Comparison of ENCODE assay signal across 15 mouse cellular contexts in genomic region chr12:72489995-72490394, GRCm38 (mm10). TPM values are rescaled to one million over a fixed set of nuclear protein-coding genes. Genes with fewer than 3 reads are reported as not detected.
DNase-seq lines count a peak whose midpoint lies in the region; ATAC-seq and TF ChIP-seq lines count a peak whose summit lies in the region.
"Had no signal": no experiment of that assay in that cellular context is flagged by ENCODE, and none has a peak within 500 bp of the region (broad histone marks: within the 10 kb centered on the region; RNA-seq: fewer than 3 reads in every experiment).

No protein-coding gene starts in this region.

- no peaks in the 10 kb centered on the region for H3K4me1 ChIP-seq in kidney, embryonic 15.5 days
- H3K4me1 ChIP-seq in cerebellum, adult 2 months (ENCODE audit: control insufficient read depth, insufficient read depth, low read length): no peaks in the 10 kb centered on the region
- H3K4me1 ChIP-seq: embryonic facial prominence, embryonic 12.5 days; hindbrain, embryonic 12.5 days; midbrain, embryonic 10.5 days; neural tube, embryonic 12.5 days had no signal

- no peak overlapping the region for H3K4me3 ChIP-seq in kidney, embryonic 15.5 days (replicated peaks)
- no peak overlapping the region for H3K4me3 ChIP-seq in cerebellum, adult 2 months (replicated peaks; ENCODE audit: insufficient read depth, low read depth, low read length)
- H3K4me3 ChIP-seq: embryonic facial prominence, embryonic 12.5 days; hindbrain, embryonic 12.5 days; midbrain, embryonic 10.5 days; neural tube, embryonic 12.5 days had no signal

- no peaks in the 10 kb centered on the region for H3K36me3 ChIP-seq in kidney, embryonic 15.5 days
- H3K36me3 ChIP-seq: embryonic facial prominence, embryonic 12.5 days; hindbrain, embryonic 12.5 days; midbrain, embryonic 10.5 days; neural tube, embryonic 12.5 days had no signal

- peak; percentile 74 for DNase-seq in adrenal gland, adult 8-10 months
- no peak for DNase-seq in adrenal gland, postnatal 4 days (ENCODE audit: low spot score in 2 of 2)
- DNase-seq in kidney, postnatal 14 days: peak; percentile 10
- peak; percentile 72 for DNase-seq in fat pad, adult 2 months (ENCODE audit: extremely low read depth, low read depth, low spot score)
- DNase-seq in urinary bladder, postnatal 10 days (ENCODE audit: low spot score): no peak
- no peak for DNase-seq in cerebellum, adult 2 months
- DNase-seq: kidney, postnatal 4 days; right cerebral cortex, postnatal 14 days had no signal

- no peaks in the 10 kb centered on the region for H3K27me3 ChIP-seq in kidney, embryonic 15.5 days
- H3K27me3 ChIP-seq in cerebellum, adult 2 months (ENCODE audit: control insufficient read depth, insufficient read depth, low read length): no peaks in the 10 kb centered on the region
- H3K27me3 ChIP-seq: embryonic facial prominence, embryonic 12.5 days; hindbrain, embryonic 12.5 days; neural tube, embryonic 12.5 days had no signal

- no peaks in the 10 kb centered on the region for H3K9me3 ChIP-seq in kidney, embryonic 15.5 days (replicated peaks)
- H3K9me3 ChIP-seq: embryonic facial prominence, embryonic 12.5 days; hindbrain, embryonic 12.5 days; midbrain, embryonic 10.5 days; neural tube, embryonic 12.5 days had no signal

- H3K4me2 ChIP-seq in kidney, embryonic 15.5 days: no peak overlapping the region
- H3K4me2 ChIP-seq: embryonic facial prominence, embryonic 12.5 days; hindbrain, embryonic 12.5 days; neural tube, embryonic 12.5 days had no signal

- H3K27ac ChIP-seq in kidney, embryonic 15.5 days: no peak overlapping the region
- no peak overlapping the region for H3K27ac ChIP-seq in cerebellum, adult 2 months (ENCODE audit: insufficient read depth, low read length)
- H3K27ac ChIP-seq: embryonic facial prominence, embryonic 12.5 days; hindbrain, embryonic 12.5 days; midbrain, embryonic 10.5 days; neural tube, embryonic 12.5 days; stomach, postnatal 0 days had no signal

- TF ChIP-seq POLR2A in cerebellum, adult 2 months (IDR thresholded peaks at IDR 0.05; ENCODE audit: borderline replicate concordance, insufficient read depth, low read length): no peak

- no peak for TF ChIP-seq CTCF in cerebellum, adult 2 months (IDR thresholded peaks at IDR 0.05; ENCODE audit: borderline replicate concordance, insufficient read depth, low read depth, low read length)

- no peak for ATAC-seq in kidney, embryonic 15.5 days (replicated peaks; ENCODE audit: low FRiP score)
- peak; percentile 83 for ATAC-seq in megakaryocyte, adult 5-6 weeks (ENCODE audit: poor library complexity, severe bottlenecking)

- no peak overlapping the region for H3K9ac ChIP-seq in kidney, embryonic 15.5 days
- H3K9ac ChIP-seq: embryonic facial prominence, embryonic 12.5 days; hindbrain, embryonic 12.5 days; neural tube, embryonic 12.5 days had no signal

- WGBS in kidney, embryonic 15.5 days: 82% methylated on average over 3 of the region's 3 CpGs
- WGBS in cerebellum, adult 2 months: 91% methylated on average over 3 of the region's 3 CpGs

RNA-seq across cellular contexts. Expression of gene Pcnx4, which starts 46.2 kb away (rescaled TPM):
- total RNA-seq in adrenal gland, adult 8-10 months (2022): 10 to 100 TPM in 2 of 4 experiments, 1 to 10 TPM in 2; 8.7 to 12.7 (median 10.7) TPM
- 1 to 10 TPM; 8.5 to 8.9 TPM for total RNA-seq in adrenal gland, postnatal 4 days (2021)
- polyA plus RNA-seq in kidney, embryonic 15.5 days (2015; fragmentation: Nextera tagmentation; extraction: Ambion mirVana): 9.0 and 9.4 TPM in 2 replicates
- total RNA-seq in megakaryocyte, adult 5-6 weeks (2015): 1.5 TPM in 2 replicates
- total RNA-seq in megakaryocyte, adult 5-6 weeks (2017): 0.24 and 0.95 TPM in 2 replicates
- 19.3 and 19.4 TPM in 2 replicates for polyA plus RNA-seq in cerebellum, adult 2 months (2012; rRNA removed)

RNA-seq across cellular contexts. Expression of gene Lrrc9, which starts 48.3 kb away (rescaled TPM):
- 1 to 10 TPM; 1.5 to 3.3 (median 2.4) TPM for total RNA-seq in adrenal gland, adult 8-10 months (2022)
- 1 to 10 TPM; 1.9 to 2.4 TPM for total RNA-seq in adrenal gland, postnatal 4 days (2021)
- 0.28 and 0.32 TPM in 2 replicates for polyA plus RNA-seq in kidney, embryonic 15.5 days (2015; fragmentation: Nextera tagmentation; extraction: Ambion mirVana)
- not detected in 2 replicates for total RNA-seq in megakaryocyte, adult 5-6 weeks (2015)
- total RNA-seq in megakaryocyte, adult 5-6 weeks (2017): 0.15 and 0.45 TPM in 2 replicates
- polyA plus RNA-seq in cerebellum, adult 2 months (2012; rRNA removed): 1.2 and 1.6 TPM in 2 replicates

Comparison
In these comparisons a context has a peak if more than half of its experiments do, and no peak if none do; other contexts are left out.
1. DNase-seq: peak in adrenal gland, adult 8-10 months (single experiment), kidney, postnatal 14 days (single experiment) and fat pad, adult 2 months (single experiment); none in adrenal gland, postnatal 4 days (0 of 2), urinary bladder, postnatal 10 days (single experiment) and cerebellum, adult 2 months (0 of 2).